Mouse (Mus musculus): ENCODE measurements at regions not wholly inside any gene's neighbourhood (a gene's known extent, or its start where the extent isn't known, plus 50 kb on each side); places are given as distances from the start of the nearest gene placed in this dataset.
A peak's percentile ranks its signal among the peaks of the same experiment; 100 is the strongest.

DNA sequence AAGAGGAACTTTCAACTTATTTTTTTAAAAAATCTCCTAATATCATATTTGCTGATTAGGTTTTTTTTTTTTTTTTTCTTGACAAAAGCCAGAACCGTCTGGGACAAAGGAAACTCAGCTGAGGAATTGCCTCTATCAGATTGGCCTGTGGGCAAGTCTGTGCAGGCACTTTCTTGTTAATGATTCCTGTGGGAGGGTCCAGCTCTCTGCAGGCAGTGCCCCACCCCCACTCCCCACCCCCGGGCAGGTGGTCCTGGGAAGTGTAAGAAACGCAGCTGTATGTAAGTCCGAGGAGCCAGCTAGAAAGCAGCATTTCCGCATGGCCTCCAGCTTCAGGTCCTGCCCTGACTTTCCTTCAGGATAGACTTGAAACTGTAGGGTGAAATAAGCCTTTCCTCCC, 377.7 kb downstream of the Sox2 start:
- DNase-seq, result no peak

DNA sequence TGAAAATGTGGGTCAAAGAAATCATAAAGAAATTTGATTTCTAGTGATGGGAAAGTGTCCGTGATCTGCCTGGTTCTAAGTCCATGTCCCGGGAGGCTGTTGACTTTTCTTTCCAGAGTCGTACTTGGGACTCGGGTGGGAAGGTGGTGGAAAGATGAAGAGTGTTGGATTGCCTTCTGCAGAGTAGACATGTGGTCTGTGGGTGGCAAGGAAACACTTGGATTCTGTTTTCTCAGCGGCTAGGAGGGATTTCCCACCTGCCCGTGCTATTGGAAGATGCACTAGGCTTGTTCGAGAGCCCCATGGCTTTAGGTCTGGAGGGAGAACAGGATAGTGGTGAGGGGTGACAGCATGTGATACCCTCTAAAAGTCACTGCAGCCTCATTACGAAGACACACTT, 379.7 kb downstream of the Sox2 start:
- DNase-seq, result no peak

DNA sequence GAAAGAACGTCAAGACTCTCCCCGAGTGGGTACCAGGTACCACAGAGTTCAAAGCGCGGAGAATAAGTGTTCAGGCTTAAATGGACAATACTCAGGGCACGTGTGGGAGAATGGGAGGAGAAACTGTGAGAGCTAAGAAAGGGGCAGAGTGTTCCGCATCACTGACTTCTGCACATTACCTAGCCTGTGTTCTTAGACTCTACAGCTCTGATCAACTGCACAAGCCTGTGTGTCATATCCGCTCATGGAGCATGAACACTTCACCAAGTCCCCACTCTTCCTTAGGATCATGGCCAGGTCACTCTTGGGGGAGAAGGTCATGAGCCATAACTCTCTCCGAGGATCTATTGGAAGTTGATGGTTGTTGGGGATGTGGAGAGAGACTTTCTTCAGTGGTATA, 383.4 kb downstream of the Sox2 start:
- DNase-seq, result no peak

DNA sequence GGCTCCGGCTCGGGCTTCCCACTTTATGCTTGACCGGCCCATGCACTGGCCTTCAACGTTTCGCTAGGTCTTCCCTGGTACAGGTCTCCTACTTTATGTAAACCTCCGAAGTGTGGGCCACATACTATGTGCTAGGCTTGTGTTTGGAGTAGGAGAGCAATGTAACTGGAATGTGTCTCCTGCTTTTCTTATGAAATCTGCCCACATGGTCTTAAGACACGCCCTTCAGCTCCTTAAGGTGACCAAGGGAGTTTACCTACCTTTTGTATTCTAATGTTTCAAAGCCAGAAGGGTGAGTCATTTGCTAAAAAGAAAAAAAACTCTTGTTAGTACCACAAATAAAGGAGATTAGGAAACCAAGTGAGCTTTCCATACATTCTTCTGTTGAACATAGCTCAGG, 385.0 kb downstream of the Sox2 start:
- DNase-seq, result no peak

DNA sequence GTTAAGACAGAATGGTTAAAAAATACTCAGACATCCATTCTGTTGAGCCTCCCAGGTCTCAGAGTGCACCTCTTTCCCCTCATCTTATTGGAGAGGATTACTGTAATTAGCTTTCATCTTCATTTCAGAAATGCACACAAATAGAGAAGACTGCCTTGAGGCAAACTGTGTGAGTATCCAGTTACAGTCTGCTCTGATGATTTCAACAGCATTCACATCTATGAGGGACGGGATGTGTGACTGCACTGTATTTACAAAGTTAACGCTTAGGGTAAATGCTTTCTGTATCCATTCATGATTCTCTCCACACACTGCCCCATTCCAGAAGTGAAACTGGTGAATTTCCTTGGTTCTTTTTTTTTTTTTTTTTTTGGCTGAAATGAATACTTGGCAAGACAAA, 393.5 kb downstream of the Sox2 start:
- DNase-seq, result no peak

DNA sequence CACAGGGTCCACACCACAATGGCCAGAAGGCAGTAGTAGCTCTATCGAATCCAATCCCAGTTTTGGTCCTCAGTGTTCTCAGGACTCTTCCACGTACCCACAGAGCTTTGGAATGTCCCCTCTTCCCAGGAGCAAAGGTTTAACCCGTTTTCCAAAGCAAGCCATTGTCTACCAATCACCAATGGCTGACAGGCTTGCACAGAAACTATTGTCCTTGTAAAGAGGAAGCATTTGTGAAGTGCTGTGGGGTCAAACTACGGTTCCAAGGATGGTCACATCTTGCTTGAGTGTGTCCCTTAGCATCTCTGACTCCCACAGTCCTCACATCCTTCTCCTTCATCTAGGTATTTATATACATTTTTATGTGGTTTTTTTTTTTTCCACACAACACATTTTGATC, 409.2 kb downstream of the Sox2 start:
- no peak for DNase-seq

DNA sequence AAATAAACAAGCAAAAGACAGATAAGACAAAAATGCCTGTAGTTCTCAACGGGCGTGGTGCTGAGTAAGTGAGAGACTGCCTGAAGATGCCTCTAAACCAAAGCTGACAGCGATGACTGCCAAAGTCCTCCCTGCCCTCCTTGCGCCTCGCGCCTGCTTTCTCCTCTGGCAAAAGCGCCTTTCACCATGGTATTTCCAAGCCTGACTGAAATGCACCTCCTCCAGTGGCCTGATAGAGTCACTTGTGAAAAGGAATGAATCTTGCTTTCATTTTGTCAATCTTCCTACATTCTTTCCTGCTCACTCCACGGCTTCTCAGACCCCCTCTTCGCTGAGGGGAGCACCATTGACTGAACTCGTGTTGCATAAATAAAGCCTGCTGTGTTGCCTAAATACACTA, 409.8 kb downstream of the Sox2 start:
- DNase-seq, result no peak

DNA sequence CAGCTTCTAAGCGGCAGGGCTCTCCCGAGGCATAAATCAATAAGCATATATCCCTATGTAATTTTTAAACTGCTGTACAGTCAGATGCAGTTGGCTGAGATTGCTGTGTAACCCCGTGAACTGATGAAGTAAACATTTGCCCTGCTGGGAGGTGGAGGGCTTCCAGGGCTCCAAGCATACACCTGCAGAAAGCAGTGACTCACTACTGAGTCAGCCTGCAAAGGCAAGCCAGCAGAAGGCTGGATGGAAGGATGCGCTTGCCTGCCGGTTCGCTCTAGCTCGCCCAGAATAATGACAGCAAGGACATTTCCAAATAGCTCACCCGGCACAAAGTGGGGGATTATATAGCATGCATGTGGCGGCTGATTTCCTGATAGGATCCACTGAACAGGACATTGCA, 416.6 kb downstream of the Sox2 start:
- DNase-seq, result no peak

DNA sequence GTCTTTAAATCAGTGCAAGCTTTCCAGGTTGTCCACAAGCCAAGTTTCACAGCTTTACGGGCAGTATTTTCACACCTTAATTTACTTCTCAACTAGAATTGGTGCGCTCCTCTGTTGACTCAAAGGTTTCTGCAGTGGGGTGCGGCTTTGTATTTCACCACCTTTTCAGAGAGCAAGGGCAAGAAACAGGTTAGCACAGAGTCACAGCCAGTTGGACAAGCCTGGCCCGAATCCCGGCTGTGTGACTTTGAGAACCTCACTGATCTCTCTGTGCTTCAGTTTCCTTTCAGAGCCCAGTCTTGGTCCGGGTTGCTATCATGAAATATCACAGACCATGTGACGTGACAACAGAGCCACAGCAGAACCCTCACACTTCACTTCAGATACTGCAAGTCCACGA, 418.4 kb downstream of the Sox2 start:
- DNase-seq, result no peak

DNA sequence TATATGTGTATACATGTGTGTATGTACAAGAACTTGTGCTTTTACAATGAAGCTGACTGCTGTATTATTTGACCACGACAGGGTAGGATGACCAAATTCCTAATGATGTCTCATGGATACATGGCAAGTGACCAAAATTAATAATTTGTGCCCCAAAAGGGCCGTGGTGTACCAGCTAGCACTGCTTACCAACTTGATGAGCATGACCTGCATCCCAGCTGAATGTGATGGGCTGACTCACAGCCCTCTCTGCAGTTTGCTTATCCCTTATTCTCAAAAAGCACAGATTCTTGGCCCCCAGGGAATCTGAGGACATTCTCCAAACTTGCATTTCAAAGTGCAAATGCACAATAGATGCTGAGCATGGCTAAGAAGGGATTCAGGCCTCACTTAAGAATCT, 420.8 kb downstream of the Sox2 start:
- no peak for DNase-seq

DNA sequence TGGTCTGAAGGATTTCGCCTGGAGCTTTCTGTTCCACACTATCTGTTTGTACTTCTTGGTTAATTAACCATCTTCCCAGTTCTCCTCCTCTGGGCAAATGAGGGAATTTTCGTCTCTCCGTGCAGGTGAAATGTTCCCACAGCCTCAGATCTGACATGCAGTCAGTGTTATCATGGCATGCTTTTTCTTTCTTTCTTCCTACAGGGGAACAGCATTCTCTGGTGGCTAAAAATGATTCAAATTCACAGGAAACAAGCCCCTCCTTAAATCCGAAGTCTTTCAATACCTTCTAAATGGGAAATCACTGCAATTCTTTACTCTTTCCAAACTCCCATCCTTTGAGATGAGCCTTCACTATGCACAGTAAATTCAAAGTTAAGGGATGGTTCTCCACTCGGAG, 429.7 kb downstream of the Sox2 start:
- DNase-seq, result no peak

DNA sequence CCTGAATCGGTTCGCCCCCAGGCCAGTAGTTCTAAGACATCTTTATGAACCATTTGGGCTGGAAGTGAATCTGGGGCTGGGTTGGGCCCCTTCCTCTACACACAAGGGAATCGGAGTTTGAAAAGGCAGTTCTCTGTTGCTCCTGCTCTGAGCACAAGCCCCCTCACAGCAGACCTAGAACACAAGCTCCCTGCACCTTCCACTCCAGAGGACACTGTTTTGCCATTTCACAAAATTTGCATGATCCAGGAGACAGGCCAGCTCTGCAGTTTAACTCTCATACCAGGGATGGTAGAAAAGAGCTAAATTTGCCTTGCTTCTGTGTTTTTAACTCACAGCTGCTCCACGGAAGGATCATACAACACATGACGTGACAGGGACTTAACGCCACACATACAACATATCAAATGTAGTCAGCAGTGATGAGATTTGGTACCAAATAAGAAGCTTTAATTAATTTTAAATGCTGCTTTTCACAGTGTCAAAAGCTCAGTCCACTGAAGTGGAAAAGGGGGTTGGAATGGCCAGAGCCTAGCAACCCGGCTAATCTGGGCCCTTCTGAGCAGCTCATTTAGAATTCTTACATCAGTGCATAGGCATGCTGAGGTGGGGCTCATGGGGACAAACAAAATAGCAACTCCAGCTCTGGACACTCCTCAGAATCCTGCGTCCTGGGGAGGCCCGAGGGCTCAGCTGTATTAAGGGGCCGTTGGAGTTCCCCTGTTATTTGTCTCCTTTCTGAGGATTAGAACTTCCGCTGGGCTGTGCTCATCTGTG, 434.1 kb downstream of the Sox2 start:
- no peak for DNase-seq

DNA sequence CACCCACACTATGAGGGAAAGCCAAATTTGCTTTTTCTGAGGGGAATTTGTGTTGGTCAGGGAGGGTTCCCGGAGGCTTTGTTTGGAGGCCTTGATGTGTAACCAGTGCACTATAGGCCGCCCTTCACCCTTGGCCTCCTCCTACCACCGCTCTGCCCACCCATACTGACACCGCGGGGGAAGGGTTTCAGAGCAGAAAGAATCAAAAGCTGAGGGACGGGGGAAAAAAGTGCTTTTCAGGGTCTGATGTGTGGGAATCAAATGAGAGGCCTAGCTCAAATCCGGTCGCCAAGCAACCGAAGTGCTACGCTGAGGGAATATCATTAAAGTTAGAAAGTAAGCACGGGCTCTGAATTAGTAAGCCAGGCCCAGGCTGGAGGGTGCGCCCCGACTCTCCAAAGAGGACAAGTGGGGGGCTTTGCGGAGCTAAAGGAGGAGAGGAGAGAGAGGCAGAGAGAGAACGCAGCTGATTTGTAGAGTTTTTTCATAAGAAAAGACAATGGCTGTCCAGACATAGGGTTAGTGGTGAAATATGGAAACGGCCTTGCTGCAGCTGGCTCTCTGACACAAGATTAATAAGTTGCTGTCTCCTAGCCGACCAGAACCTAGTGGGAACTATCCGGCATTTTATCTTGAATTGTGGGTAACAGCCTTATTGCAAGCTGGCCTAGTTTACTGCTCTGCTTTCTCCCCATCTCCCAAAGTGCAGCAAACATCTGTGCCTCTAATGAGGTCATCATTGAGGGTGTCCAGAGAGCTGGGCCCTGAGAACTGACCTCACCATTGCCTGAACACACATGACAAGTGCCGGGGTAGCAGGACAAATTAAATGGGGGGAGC, 438.3 kb downstream of the Sox2 start:
- DNase-seq, result no peak

DNA sequence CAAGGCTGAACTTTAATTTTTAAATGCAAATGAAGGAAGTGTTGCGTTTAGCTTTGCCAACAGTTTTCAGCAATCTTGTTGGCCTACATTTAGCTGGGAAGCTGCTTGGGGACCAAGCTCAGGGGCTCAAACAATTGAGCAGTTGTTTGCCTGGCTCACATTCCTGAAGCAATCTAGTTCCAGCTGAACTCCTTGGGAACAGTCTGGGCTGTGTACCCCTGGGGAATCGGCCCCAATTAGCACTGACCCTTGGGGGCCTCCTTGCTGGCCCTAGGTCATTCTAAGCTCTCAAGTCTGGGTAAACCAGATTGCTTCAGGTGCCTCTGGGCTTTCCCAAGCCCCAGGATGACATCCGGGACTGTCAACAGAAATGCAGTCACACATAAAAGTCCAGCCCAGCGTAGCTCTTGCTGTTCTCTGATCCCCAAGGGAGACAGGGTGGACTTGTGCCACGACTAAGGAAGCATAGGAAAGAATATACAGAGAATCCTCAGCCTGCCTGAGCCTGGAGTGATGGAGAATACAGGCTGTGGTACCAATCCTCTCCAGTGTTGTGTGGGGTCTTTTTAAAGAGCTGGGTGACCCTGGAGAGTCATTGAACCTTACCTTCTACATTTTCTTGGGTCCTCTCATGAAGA, 440.4 kb downstream of the Sox2 start:
- no peak for DNase-seq

DNA sequence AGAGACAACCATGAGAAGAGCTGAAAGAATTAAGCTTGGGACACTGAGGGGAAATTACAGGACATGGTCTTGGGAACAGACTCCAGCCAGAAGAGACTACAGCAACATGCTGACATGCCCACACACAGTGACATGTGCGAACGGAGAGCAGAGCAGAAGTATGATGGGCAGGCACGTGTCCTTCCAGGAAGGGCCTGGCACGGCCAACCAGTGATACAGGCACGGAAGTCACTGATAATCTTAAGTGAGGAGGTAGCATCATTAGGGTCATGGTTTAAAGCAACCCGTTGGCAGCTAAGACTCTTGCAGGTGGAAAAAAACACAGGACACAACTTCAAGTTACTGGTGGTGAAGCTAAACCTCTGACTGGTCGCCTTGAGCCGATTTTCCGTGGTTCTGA, 442.8 kb downstream of the Sox2 start:
- no peak for DNase-seq

DNA sequence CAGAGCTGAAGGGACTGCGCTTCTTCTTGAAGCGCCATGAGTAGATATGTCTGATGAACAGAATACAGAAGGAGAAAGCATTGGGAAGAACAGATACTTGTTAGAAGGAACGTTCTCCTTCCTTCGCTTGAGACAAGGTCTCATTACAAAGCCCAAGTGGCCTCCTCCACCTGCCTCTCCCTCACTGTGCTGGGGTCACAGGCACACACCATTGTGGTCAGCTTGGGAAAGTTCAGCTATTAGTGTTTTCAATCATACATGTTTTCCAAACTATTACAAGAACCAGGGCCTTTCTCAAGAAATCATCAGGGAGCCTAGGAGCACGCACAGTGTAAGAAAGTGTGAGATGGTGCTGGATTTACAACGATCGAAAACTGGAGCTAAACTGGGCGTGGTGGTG, 445.0 kb downstream of the Sox2 start:
- no peak for DNase-seq

DNA sequence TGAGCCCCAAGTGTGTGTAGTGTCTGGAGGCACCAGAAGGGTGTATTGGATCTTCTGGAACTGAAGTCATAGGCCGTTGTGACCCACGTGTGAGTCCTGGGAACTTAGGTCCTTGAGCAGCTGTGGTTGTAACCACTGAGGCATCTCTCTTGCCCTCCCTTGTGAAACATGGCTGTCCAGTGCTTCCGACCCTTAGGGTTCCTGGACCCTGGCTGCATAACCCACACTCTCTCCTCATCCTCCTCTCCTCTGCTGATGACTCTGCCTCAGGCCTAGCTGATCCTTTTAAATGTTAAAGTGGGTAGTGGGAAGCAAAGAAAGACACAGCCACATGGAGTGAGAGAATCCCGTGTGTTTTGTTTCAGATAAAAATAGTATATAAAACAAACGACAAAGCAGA, 446.2 kb downstream of the Sox2 start:
- DNase-seq, result no peak

DNA sequence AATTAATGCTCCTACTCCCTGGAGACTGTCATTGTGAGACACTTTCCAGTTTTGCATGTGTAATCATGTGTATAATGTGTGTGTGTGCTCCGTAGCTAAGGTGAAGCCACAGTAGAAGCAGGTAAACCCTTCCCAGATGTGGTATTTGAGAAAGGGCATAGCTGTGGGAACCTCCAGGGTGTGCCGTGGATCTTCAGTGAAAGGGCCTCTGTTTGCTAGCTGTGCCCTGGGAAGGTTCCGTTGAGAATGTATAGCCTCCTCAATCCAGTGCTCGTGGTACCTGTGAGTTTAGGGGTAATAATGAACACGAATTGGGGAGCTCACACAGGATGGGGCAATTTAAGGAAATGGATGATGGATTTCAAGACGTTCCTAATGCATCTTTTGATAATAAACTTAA, 447.6 kb downstream of the Sox2 start:
- DNase-seq, result no peak

DNA sequence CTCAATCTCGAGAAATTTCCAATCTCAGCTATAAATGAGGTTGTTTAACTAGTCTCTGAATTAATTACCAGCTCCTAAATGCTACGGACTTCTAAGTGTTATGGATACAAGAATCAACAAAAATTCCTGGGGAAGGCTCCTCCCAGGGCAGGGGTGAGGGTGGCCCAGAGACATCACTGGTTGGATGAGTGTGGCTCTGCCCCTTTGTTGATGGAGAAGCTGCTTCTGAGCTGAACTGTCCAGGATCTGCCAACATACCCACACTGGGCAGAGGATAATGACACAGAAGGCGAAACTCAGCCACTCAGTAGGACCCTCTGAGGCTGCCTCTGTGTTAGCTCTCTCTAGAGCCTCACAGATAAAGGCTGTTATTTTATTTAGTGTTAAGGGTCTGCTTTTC, 449.0 kb downstream of the Sox2 start:
- DNase-seq, result no peak

DNA sequence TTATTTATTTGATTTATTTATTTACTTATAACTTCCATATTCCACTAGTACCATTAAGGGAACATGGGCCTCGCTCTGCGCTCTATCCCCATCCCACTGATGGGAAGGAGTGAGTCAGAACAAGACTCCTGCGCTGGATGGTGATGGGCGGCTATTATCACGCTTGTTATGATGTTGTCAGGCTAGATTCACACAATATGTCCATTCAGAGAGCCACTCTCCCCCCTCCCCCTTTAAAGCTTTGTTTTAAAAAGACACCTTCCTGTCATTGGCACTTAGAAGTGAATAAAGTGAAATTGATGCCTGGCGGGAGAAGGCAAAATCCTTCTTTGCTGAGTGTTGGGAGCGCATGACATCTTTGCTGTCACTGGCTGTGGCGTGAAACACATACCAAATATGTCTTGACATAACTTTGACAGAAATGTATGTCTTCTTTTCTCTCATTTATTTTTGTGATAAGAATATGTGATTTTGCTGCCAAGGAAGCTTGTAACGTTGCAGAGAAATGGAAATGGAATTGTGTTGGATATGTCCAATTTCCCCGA, 449.7 kb downstream of the Sox2 start:
- no peak for DNase-seq

DNA sequence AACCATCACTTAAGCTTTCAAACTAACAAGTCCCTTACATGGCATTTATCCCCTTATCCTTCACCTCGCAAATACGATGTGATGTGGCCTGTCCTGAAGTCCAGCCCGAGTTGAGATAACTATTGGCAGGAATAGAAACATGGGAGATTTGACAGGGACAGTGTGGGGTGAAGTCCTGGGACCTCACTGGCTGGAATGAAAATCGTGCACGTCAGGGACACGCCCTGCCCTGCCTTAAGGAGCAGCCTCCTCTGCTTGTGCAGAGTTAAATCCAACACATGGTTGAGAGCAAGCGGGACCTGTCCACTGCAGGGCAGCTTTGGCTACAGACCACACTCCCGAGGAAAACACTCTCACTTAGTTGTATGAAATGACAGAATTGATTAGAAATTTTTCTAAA, 451.1 kb downstream of the Sox2 start:
- no peak for DNase-seq

DNA sequence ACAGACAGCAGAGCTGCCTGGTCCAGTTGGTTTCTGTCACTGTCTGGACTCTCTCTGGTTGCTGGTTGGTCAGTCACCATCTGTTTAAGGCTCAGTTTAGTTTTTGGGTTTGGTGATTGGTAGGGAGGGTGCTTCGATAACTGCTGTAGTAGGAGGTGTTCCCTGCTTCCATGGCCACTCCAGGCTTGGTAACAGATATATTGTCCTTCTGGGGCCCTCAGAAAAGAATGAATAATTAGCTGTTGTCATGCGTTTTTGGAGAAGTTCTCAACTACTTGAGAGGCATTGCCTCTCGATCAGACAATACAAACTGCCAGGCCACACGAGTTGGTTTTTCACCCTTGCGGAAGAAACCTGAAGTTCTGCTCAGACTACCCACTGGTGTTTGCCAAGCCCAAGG, 451.7 kb downstream of the Sox2 start:
- no peak for DNase-seq

DNA sequence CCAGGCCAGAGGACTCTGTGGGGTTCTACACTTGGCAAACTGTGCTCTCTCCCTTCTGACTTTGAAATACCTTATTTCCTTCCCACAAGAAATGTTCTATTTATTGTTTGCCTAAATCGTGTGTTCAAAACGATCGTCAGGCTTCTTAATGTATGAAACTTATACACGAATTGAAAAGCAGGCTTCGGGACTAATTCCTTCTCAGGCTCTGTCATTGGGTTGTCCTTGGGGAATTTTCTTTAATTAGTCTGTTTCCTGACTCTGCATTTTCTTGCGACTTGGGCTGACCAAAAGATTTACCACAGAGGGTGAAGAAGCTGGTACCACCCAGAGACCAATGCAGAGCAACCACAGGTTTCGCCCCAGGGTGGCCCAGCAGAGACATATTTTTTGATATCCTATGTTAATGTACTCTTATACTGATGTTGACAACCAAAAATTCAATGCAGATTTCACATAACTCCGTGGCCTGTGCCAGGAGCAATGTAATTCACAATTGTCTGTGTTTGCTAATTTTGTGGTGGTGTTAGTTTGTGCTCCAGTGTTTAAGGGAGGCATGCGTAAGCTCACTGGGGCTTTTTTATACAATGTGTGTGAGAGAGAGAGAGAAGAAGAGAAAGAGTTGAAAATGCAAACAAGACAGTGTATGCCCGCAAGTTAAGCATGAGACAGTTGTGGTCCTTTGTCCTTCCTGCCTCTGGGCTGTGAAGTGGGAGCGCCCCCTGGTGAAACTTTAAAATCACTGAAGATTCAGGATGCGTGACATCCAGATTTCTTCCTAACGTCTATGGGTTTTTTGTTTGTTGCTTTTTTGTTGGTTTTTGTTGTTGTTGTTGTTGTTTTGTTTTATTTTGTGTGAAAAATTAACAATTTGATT, 452.7 kb downstream of the Sox2 start:
- peak; percentile 82 for DNase-seq
